Mouse (Mus musculus) kidney, adult 2 months (tissue): ENCODE measurements at regions not wholly inside any gene's neighbourhood (a gene's known extent, or its start where the extent isn't known, plus 50 kb on each side); places are given as distances from the start of the nearest gene placed in this dataset.

Experiments used
- CTCF ChIP-seq: fragments of 200-500 bp; conservative IDR thresholded peaks from 2 replicates; pipeline ENCODE4 v1.5.1; 2011; ENCODE audit warnings: low read depth, mild to moderate bottlenecking, control low read depth, low read length, moderate library complexity, mixed read lengths; ENCODE audit not compliant: insufficient read depth, insufficient read length
- POLR2A ChIP-seq: fragments of 200-500 bp; IDR thresholded peaks from one replicate; pipeline ENCODE4 v1.6.1; 2011; ENCODE audit warnings: low read depth, low read length, control low read depth

DNA sequence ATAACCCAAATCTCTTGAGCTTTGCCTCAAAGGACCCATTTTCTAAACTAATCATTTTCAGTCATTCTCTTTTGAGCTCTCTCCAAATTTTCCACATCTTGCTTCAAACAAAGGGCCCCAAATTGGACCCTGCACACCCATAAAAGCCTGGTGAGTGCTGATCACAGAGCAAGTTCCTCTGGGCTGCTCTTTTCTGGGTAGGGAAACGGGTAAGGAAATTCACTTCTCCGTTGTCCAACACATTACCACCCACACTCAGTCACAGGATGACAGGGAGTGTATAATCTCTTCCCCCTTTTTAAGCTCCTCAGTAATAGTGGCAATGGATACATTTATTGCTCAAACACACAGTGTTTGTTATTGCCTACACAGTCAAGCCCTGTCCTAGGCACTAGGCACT, 580.3 kb downstream of the Rwdd3 start:
- TF ChIP-seq CTCF, result no peak
- no peak for TF ChIP-seq POLR2A
